Mouse (Mus musculus) CD4-positive helper T cell, adult 2 months (primary cell): ENCODE measurements around the gene Opa1.

Experiments used
- DNase-seq: peaks from one replicate; pipeline ENCODE4 v3.0.0-alpha.2; 2012; ENCODE audit warnings: low read depth, missing footprints, low spot score

Opa1 gene

GRCm38 (mm10) chr16:29687987-29688885, 109.1 kb downstream of the Opa1 start:
- DNase-seq = no peak

- no peak for DNase-seq
These were observed 110.2 kb downstream of the Opa1 start for GRCm38 (mm10) chr16:29689187-29689819.

- no peak for DNase-seq
These were observed 114.0 kb downstream of the Opa1 start for GRCm38 (mm10) chr16:29693025-29693682.

DNA sequence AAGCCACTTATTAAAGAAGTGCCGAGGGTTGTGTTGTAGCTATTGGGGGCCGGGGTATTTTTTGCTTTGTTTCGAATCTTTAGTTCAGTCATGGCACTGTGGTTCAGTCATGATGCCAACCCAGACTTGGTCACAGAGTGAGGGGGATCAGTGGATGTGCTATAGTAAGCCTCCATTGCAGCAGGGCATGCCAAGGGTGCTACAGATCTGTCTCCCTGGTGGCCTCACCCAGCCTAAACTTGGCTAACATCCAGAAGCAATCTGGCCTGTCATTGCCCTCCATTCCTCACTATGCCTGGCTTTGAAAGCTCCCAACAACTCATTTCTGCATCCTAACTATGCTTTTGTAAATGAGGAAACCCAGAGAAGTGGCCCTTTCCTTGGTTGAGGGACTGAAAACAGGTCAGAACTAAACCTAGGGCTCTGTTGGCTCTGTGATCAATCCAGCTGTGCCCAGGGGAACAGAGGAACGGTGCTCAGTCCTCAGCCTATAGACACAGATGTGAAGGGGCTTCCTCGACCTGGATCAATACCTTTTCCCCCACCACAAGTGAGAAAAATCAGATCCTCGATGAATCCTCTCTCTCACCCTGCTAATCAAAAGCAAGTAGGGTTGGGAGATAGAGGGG, 114.8 kb downstream of the Opa1 start:
- DNase-seq = no peak

DNA sequence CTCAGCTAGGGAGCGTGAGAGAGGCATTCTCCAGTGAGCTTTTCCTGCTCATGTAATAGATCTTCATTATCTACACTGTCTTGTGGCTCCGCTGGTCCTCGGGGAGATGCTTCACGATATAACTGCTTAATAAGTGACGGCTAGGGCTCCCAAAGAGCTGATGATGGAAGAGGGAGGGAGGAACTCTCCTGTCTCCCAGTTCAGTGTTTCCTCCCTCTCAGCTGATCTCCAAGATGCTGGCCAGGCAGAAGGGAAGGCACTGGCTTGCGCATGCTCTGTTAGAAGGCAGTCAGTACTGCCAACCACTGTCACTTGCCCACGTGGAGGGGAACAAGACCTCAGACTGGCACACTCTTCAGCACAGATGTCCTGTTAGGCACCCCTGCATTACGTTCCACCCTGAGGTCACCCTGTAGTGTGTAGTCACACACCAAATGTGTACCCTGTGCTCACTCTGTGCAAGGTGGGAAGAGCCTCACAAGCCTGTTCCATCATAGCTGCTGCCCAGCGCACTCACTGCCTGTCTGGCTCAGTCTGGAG, 115.4 kb downstream of the Opa1 start:
- DNase-seq = no peak
